Mouse (Mus musculus): Measurements from ENCODE around the gene Col4a2. TPM values are rescaled to one million over a fixed set of nuclear protein-coding genes. Genes with fewer than 3 reads are reported as not detected.

The Col4a2 gene
- polyA plus RNA-seq, 1 experiment from 2014 or later, result 189 TPM

DNA sequence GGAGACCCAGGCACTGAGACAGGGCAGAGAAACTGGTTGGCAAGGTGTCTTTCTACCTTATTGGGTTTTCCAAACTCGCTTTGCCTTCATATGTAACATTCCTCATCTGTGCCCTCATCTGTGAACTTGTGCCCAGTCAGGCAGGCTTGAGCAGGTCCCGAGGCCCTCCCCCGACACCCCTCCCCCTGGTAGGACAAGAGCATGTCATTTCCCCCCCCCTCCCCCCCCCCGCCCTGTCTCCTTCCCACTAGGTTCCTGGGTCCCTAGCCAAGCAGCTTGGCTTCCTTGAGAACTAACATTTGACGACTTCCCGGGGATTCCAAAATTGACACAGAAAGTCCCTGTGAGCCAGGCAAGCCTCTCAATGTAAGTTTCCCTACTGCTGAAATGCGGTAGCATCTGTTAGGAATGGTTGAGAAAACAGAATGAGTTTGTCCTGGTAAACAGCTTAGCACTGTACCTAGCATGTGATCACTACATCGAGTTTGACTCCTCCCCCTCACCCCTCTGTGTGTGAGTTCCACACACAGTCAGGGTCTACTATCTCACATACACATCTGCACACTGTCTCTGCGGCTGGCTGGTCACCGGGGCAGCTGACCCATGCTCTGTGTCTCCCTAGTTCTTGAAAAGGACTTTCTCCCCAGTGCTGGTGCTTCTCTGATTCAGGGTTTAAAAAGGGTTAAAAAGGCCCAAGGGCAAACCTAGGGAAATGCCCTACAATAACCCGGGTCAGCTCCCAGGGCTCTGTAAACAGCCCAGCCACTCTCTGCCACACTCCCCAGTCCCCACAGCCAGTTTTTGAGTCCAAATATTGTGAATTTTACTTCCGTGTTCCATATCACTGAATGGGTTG lies 145.6 kb downstream of the Col4a2 start:
- peak; percentile 30 for ATAC-seq
- DNase-seq (ENCODE audit: low spot score), result peak; percentile 39
- peaks cover 10% of the 10 kb centered on the region; the same call in 1 of the 2 replicates for H3K4me1 ChIP-seq (ENCODE audit: insufficient read depth, low read depth, low read length)
- no peak for TF ChIP-seq EP300 (IDR thresholded peaks at IDR 0.05)
- no peak for TF ChIP-seq CTCF (IDR thresholded peaks at IDR 0.05)
- H3K4me2 ChIP-seq (replicated peaks; ENCODE audit: low read depth, low read length), result no peak overlapping the region
- H3K9ac ChIP-seq (replicated peaks; ENCODE audit: low read depth), result no peak overlapping the region
- no peak overlapping the region for H3K4me3 ChIP-seq (ENCODE audit: low read depth, low read length)
- 27% methylated on average over 11 of the region's 12 CpGs for WGBS
- no peaks in the 10 kb centered on the region for H3K27me3 ChIP-seq (replicated peaks; ENCODE audit: insufficient read depth, low read length)
- no peaks in the 10 kb centered on the region for H3K9me3 ChIP-seq (ENCODE audit: low read length)
- peak overlapping the region; percentile 54; the same call in 1 of the 2 replicates for H3K27ac ChIP-seq (ENCODE audit: low read length)
- H3K36me3 ChIP-seq (ENCODE audit: insufficient read depth, low read length), result no peaks in the 10 kb centered on the region

DNA sequence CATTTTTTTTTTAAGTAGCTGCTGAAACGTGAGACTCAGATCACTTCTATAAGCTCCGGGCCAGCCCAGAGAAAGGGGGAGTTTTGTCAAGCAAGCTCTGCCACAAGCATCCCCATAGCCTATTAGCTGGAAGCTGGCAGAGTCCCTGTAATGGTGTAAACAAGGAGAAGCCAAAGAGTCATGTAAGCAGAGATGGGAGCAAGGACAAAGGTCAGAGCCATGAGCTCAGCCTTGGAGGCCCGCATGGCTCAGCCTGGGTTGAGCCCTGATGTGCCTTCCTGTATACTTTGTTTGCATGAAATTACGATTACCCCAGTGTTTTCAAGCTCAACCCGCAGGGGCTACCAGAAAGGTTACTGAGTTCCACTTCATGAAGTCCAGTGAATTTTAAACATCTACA lies 146.4 kb downstream of the Col4a2 start:
- H3K9ac ChIP-seq (replicated peaks; ENCODE audit: low read depth), result no peak overlapping the region
- H3K9me3 ChIP-seq (ENCODE audit: low read length), result no peaks in the 10 kb centered on the region
- WGBS, result 17% methylated on average over 5 of the region's 5 CpGs
- no peak overlapping the region for H3K4me3 ChIP-seq (ENCODE audit: low read depth, low read length)
- DNase-seq (ENCODE audit: low spot score) (no peak), ATAC-seq (peak; percentile 20; the same call in 1 of the 2 replicates)
- H3K27ac ChIP-seq (ENCODE audit: low read length), result peak overlapping the region; percentile 54; the same call in 1 of the 2 replicates
- peaks cover 10% of the 10 kb centered on the region; the same call in 1 of the 2 replicates for H3K4me1 ChIP-seq (ENCODE audit: insufficient read depth, low read depth, low read length)
- H3K27me3 ChIP-seq (replicated peaks; ENCODE audit: insufficient read depth, low read length), result no peaks in the 10 kb centered on the region
- H3K36me3 ChIP-seq (ENCODE audit: insufficient read depth, low read length), result no peaks in the 10 kb centered on the region
- no peak overlapping the region for H3K4me2 ChIP-seq (replicated peaks; ENCODE audit: low read depth, low read length)
- TF ChIP-seq EP300 (IDR thresholded peaks at IDR 0.05) (no peak), CTCF (IDR thresholded peaks at IDR 0.05) (no peak)

DNA sequence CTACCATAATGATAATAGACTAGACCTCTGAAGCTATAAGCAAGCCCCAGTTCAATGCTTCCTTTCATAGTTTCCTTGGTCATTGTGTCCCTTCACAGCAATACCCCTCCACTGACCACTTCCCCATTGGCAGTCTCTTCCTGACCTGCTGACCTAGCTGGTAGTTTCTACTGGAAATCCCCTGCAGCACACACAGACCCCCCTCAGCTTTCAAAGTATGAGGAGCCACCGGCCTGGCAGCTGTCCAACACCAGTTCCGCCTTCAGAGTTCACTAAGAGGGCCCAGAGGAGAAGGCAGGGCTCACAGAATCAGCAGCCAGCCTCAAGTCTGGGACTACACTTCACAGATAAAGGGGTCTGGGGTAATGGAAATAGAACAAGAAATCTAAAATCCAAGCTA lies 148.3 kb downstream of the Col4a2 start:
- DNase-seq (ENCODE audit: low spot score) (no peak), ATAC-seq (no peak)
- WGBS, result 14% methylated on average over 2 of the region's 2 CpGs
- H3K4me2 ChIP-seq (replicated peaks; ENCODE audit: low read depth, low read length), result no peak overlapping the region
- no peaks in the 10 kb centered on the region for H3K9me3 ChIP-seq (ENCODE audit: low read length)
- no peaks in the 10 kb centered on the region for H3K36me3 ChIP-seq (ENCODE audit: insufficient read depth, low read length)
- no peak overlapping the region for H3K27ac ChIP-seq (ENCODE audit: low read length)
- no peak overlapping the region for H3K9ac ChIP-seq (replicated peaks; ENCODE audit: low read depth)
- no peak for TF ChIP-seq EP300 (IDR thresholded peaks at IDR 0.05)
- no peak for TF ChIP-seq CTCF (IDR thresholded peaks at IDR 0.05)
- H3K4me3 ChIP-seq (ENCODE audit: low read depth, low read length), result no peak overlapping the region
- H3K4me1 ChIP-seq (ENCODE audit: insufficient read depth, low read depth, low read length), result peaks cover 10% of the 10 kb centered on the region; the same call in 1 of the 2 replicates
- H3K27me3 ChIP-seq (replicated peaks; ENCODE audit: insufficient read depth, low read length), result no peaks in the 10 kb centered on the region

DNA sequence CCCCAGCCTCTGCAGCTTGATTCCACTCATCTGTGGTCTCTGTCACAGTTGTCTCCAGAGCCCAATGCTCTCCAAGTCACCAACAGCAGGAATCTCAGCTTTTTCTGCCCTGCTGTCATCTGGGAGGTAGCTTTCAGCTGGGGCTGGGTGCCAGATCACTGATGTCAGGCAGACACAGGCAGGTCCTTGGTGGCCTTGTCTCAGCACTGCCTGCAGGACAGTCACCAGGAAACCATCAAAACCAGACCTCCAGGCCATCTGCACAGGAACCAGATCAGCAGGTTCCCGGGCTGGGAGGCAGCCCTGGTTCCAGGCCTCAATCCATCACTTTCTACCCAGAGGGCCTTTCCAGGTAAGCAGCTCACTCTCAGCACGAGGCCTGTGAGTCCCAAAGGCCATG lies 149.2 kb downstream of the Col4a2 start:
- 54% methylated on average over 2 of the region's 2 CpGs for WGBS
- H3K9me3 ChIP-seq (ENCODE audit: low read length), result no peaks in the 10 kb centered on the region
- H3K36me3 ChIP-seq (ENCODE audit: insufficient read depth, low read length), result no peaks in the 10 kb centered on the region
- H3K9ac ChIP-seq (replicated peaks; ENCODE audit: low read depth), result no peak overlapping the region
- H3K27ac ChIP-seq (ENCODE audit: low read length), result no peak overlapping the region
- H3K4me3 ChIP-seq (ENCODE audit: low read depth, low read length), result no peak overlapping the region
- TF ChIP-seq CTCF (IDR thresholded peaks at IDR 0.05) (no peak), EP300 (IDR thresholded peaks at IDR 0.05) (no peak)
- DNase-seq (ENCODE audit: low spot score), result no peak
- peaks cover 10% of the 10 kb centered on the region; the same call in 1 of the 2 replicates for H3K4me1 ChIP-seq (ENCODE audit: insufficient read depth, low read depth, low read length)
- H3K4me2 ChIP-seq (replicated peaks; ENCODE audit: low read depth, low read length), result no peak overlapping the region
- no peaks in the 10 kb centered on the region for H3K27me3 ChIP-seq (replicated peaks; ENCODE audit: insufficient read depth, low read length)
- ATAC-seq, result no peak

DNA sequence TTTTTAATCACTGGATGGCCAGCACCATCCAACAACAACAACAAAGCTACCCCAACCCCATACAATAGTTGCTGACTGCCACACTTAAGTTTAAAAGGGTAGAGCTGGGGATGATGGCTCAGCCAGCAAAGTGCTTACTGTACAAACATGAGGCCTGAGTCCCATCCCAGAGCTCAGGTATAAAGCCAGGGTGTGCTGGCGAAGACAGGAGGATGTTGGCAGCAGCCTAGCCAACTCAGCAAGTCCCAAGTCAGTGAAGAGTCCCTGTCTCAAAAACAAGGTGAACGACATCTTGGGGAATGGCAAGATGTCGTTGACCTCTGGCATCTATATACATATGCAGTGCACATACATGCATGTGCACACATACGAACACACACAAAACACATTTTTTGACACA lies 150.0 kb downstream of the Col4a2 start:
- Histone ChIP-seq H3K9me3 (ENCODE audit: low read length) (no peaks in the 10 kb centered on the region), H3K27ac (ENCODE audit: low read length) (no peak overlapping the region), H3K4me2 (replicated peaks; ENCODE audit: low read depth, low read length) (no peak overlapping the region), H3K9ac (replicated peaks; ENCODE audit: low read depth) (no peak overlapping the region), H3K27me3 (replicated peaks; ENCODE audit: insufficient read depth, low read length) (no peaks in the 10 kb centered on the region), H3K4me1 (ENCODE audit: insufficient read depth, low read depth, low read length) (peaks cover 8% of the 10 kb centered on the region; the same call in 1 of the 2 replicates), H3K36me3 (ENCODE audit: insufficient read depth, low read length) (no peaks in the 10 kb centered on the region), H3K4me3 (ENCODE audit: low read depth, low read length) (no peak overlapping the region)
- ATAC-seq (no peak), DNase-seq (ENCODE audit: low spot score) (no peak)
- TF ChIP-seq EP300 (IDR thresholded peaks at IDR 0.05) (no peak), CTCF (IDR thresholded peaks at IDR 0.05) (no peak)
- WGBS, result 88% methylated on average over 4 of the region's 4 CpGs

DNA sequence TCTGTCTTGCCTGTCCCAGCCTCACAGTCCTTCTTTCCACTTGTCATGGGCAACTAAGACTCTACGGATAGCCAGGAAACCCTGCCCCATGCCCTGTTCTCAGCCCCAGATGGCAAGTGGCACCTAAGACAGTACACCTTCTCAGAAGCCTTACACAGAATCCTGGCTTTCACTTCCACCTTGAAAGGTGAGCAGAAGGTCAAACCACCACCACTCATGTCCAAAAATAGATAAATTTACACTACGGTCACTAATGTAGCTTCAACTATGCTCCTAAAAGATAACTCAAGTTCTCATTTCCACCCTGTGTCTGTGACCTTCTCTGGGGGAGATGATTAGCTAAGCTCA lies 150.9 kb downstream of the Col4a2 start:
- Histone ChIP-seq H3K36me3 (ENCODE audit: insufficient read depth, low read length) (no peaks in the 10 kb centered on the region), H3K27ac (ENCODE audit: low read length) (no peak overlapping the region), H3K27me3 (replicated peaks; ENCODE audit: insufficient read depth, low read length) (no peaks in the 10 kb centered on the region), H3K4me1 (ENCODE audit: insufficient read depth, low read depth, low read length) (peaks cover 5% of the 10 kb centered on the region; the same call in 1 of the 2 replicates), H3K4me3 (ENCODE audit: low read depth, low read length) (no peak overlapping the region), H3K9me3 (ENCODE audit: low read length) (no peaks in the 10 kb centered on the region), H3K4me2 (replicated peaks; ENCODE audit: low read depth, low read length) (no peak overlapping the region), H3K9ac (replicated peaks; ENCODE audit: low read depth) (no peak overlapping the region)
- DNase-seq (ENCODE audit: low spot score) (peak; percentile 24), ATAC-seq (no peak)
- TF ChIP-seq EP300 (IDR thresholded peaks at IDR 0.05), result no peak
- no peak for TF ChIP-seq CTCF (IDR thresholded peaks at IDR 0.05)
- WGBS, result 77% methylated on average over 2 of the region's 2 CpGs
